Mouse (Mus musculus): ENCODE results near the gene Fgd4.
"Not testable (repeated sequence)": the region's sequence is repeated elsewhere in the genome, so short reads cannot be mapped to it uniquely, and the experiment has no call there.

Fgd4 gene

DNA sequence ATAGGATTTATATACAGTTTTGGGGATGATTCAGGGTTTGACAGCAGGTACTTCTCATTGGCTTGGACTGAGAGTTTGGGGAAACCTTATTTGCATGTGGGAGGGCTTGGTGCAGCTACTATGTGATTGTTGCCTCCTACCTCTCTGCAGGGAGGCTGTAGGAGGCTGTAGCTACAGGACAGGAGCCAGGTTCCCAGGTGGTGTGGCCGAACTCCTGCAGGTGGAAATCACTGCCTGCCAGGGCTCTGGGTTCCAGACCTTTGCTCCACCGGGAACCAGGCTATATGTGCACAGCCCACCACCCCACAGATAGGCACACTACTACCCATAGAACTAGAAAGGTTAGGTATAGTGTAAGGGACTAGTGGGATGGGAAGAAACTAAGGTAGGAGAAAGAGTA is 61.0 kb downstream of the Fgd4 start:
- DNase-seq = not testable (repeated sequence)

DNA sequence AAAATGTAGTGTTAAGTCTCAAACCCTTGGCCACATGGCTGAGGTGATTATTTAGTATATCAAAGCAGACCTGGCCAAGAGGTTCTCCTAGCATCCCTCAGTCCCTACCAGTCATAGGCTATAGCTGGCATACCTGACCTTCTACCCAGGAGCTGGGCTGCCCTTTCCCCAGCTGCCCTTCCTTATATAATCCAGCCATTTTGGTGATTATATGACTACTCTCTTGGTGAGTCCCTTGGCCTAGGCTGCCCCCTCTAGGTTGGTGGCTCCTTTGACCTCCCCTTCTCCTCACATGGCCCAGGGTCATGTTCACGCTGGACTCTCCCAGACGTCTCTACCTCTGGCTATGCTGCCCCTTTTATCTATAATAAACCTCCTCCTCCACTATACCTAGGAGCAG is 65.1 kb downstream of the Fgd4 start:
- DNase-seq = no peak

DNA sequence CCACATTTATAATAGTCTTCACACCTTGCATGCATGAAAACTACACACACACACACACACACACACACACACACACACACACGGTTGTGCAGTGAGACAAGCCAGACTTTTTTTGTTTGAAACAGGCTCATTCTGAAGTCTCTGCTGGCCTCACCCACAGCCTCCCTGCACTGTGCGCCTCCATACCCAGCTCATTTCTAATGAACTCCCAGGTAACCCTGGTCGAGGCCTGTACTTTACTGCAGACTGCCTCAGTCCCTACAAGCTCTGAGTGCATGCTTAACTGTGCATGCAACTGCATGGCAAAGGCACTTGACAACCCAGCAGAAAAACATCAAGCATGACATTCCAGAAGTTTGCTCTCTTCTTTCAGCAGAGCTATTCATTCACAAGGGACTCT is 72.3 kb downstream of the Fgd4 start:
- no peak for DNase-seq

DNA sequence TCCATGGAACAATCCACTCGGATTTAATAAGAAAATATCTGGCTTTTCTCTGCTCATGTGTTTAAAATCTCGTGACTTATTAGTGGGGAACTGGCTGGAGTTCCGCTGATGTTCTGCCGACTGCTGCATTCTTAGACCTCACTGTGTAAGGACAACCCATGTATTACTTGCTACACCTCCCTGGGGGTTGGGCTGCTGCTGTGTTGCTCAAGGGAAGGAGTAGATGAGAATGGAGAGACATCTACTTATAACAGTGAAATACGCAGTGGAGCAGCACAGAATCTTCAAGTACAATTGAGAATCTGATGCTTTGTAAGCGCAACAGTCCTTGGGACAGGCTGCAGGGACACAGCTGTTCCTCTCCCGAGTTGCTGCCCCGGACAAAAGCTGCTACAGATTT is 73.1 kb downstream of the Fgd4 start:
- DNase-seq = no peak

DNA sequence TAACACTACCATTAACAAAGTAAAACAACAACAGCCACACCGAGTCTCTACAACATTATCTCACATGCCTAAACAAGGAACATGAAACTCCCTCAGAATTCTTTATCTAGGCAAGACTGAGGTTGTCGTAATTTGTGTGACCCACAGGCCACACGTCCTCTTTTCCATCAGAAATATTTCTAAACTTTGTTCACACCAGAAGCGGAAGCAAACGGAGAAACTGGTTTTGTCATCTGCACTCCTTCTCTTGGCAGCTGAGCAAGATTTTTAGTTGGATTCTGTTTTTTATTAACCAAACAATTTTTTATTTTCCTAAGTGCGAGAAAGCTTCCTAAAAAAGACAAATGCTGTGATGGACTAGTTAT is 73.6 kb downstream of the Fgd4 start:
- no peak for DNase-seq

DNA sequence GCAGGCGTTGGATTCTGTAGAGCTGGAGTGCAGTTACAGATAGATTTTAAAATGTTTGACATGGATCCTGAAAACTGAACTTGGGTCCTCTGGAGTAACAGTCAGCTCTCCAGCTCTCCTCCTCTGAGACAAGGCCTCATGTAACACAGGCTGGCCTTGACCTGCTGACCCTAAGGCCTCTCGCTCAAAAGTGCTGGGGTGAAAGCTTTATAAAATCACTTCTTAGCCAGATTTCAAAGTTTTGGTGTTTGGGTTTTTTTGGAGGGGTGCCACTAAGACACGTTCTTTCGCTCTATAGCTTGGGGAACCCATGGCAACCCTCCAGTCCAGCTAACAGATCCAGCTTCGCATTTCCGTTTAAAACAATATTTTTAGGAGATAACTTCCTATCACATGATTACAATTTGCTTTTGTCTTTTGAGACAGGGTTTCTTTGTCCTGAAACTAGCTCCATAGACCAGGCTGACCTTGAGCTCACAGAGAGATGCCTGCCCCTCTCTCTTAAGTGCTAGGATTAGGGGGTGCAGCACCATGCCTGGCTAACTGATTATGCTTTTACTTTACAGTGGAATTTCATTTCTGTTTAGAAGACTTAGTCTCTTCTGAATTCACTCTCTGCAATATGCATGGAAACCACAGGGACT is 74.1 kb downstream of the Fgd4 start:
- no peak for DNase-seq

DNA sequence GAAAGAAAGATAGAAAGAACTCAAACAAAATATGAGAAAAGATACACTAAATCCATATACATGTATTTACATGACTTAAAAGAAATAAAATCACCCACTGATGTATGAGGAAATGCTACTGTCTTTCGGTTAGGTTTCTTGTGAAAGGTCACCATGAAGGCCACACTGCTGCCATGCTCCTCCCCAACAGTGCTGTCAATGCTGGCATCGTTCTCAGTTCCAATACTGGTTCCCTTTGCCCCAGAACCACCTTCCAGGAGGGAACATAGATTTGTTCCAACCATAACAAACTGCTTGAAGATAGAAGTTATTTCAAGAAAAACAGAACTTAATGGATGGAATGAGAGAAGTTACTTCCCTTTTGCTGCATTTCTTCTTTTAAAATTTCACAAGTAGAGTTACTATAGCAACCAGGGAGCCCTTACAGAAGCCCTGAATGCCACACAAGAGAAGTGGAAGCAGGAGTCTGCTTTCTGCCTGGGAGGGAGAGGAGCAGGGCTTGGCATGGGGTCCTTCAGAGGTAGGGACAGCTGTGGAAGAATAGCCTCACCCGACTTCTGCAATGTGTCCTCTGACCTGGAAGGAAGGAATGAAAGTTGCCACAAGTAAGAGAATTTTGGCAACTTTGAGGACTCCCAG is 75.0 kb downstream of the Fgd4 start:
- DNase-seq = no peak

DNA sequence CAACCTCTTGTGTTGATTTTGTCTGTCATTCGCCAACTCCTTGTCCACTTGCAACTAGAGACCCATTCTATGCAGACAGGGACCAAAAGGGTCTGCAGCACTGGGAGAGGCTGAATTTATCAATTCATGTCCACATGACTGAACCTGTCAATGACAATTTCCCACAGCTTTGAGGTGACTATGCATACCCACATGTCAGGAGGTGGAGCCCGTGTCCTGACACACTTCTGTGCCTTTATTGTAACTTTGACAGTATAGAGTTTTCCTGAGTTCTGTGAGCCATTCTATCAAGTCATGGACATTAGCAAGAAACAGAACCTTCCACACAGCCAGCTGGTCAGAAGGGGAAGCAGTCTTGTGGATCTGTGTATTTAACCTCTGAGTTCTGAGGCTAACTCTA is 76.7 kb downstream of the Fgd4 start:
- DNase-seq = no peak

DNA sequence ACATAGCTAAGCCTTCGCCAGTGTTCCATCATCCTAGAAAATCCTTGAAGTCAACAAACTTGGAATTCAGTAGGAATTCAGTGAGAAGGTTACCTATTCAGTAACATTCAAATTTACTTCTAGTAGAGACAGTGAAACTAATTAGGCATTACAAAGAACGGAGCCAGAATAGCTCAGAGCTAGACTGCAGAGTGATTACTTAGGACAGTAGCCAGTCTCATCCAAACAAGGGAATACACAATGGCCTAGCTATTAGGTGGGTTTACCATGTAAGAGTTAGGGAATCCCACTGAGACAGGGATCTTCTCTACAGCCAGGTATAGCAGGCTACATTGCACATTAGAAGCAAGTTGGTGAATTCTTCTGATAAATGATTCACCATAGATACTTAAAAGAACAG is 77.5 kb downstream of the Fgd4 start:
- not testable (repeated sequence) for DNase-seq

DNA sequence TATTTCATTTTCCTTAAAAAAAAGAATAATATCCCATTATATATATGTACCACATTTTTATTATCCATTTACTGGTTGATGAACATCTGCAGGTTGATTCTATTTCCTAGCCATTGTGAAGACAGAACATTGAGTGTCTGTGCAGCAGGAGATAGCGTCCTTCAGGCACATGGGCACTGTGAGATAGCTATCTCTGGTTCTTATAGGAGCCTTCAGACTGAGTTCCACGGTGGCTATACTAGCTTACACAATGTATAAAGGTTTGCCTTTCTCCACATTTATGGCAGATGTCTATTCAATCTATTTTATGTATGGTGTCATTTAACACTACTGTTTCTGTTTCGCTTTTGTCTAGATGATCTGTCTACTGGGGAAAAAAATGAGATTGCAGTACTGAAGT is 98.9 kb downstream of the Fgd4 start:
- no peak for DNase-seq

DNA sequence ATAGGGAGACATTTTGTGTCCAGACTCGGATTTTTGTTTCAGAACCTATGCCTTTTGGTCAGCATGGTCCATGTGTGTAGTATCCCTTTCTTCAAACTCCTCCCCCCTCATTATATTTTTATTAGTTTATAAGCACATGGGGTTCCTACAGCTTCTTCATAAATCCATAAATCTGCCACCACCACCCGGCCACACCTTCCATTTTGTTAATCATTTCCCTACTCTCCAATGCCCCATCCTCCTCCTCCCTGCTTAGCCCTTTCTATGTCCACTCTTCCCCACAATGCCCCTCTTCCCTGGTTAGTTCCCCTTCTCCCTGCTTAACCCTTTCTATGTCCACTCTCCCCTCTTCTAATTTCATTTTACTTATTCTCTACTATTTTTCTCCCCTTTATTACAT is 99.4 kb downstream of the Fgd4 start:
- no peak for DNase-seq

DNA sequence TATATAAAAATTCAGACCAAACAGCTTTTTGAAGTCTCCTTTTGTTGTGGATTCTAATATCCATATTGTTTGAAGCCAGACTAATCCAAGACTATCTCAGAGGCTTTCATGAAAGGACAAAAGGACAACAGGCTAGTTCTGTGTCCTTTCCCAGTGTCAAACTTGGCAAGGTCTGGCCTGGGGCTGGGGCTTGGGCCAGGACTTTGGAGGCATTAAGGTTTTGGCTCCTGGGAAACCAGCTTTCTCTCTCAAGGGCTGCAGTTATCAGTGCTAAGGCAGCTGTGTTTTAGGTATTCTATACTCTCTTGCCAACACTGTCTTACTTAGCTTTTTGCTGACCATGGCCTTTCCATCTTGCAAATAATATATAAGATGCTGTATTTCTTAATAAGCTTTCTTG is 101.6 kb downstream of the Fgd4 start:
- no peak for DNase-seq

DNA sequence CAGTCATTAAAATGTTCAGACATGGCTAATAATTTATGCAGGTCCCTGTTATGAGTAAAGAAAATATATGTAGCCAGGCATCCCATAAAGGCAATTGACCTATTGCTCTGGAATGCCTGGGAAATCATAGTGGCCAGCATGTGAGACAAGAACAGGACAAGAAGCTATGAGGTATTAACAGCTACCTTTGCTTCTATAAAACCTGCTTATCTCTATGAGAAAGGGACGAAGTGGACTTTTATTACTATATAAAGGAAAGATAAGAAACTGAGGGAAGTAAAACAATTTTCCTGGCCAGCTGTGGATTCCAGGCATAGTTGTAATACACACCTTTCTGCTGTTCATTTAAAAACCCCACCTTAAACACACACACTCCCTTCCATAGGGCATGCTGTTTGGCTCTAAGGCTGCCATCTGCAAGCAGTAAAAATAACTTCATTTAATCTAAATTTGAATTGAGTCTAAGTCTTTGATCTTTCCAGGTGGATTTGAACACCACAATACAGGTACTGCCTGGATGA is 114.8 kb downstream of the Fgd4 start:
- DNase-seq = no peak

DNA sequence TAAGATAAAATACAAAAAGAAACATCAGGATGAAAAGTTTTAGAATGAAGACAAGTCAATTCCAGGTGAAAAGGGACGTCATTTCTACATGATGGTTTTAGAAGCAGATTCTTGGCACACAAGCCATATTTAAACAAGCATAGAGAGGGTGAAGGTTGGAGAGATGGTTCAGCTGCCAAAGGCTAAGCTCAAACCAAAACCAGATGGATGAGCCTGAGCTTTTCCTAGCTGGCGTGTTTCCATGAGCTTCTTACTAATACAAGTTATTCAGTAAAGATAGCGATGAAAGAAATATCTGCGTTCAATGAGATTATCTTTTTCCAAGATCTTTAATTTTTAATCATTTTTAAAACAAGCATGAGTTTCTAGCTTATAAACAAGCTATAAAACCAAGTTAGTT is 115.7 kb downstream of the Fgd4 start:
- no peak for DNase-seq

DNA sequence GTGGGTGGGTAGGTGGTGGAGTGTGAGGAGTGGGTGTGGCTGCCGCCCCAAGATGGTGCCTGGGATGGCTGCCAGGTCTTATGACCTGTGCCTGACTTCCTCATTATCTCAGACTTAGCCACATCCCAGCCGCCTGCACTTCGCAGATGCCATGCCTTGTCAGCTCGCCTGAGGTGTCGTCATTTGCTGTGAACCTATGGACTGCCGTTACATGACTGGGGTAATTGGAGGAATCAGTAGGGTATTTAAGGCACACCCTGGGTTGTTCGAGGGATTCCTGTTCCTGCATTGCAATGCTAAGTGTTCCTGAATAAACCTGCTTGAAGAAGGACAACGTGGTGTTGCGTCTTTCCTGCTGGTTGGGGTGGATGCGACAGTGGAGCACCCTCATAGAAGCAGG is 126.9 kb downstream of the Fgd4 start:
- not testable (repeated sequence) for DNase-seq

DNA sequence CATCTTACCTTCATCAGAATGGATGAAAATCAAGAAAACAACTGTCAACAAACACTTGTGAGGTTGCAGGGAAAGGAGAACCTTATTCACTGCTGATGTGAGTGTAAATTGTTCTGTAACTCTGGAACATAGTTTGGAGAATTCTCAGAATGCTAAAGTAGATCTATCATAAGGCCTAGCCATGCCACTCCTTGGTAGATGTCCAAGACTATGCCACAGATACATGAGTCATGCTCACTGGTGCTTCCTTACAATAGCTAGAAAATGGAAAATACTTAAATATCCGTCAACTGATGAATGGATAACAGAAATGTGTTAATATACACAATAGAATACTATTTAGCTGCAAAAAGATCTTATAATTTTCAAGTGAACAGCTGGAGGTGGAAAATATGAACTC is 150.3 kb downstream of the Fgd4 start:
- DNase-seq = no peak

DNA sequence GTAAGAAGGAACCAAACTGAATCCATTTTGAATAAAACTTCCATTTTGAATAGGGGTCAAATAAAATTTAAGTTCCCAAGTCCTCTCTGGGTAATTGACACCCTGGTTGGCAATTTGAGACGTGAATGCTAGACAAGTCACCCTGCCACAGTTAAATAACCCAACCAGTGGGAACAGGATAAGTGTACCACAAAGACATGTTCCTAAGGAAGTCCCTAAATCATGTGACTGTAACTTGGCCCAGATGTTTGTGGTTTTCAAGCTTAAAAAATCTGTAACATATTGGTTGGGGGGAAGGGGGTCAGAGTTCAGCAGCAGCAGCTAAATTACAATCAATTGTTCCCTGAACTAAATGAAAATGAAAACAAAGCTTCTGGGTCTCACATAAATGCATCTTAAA is 161.9 kb downstream of the Fgd4 start:
- no peak for DNase-seq

DNA sequence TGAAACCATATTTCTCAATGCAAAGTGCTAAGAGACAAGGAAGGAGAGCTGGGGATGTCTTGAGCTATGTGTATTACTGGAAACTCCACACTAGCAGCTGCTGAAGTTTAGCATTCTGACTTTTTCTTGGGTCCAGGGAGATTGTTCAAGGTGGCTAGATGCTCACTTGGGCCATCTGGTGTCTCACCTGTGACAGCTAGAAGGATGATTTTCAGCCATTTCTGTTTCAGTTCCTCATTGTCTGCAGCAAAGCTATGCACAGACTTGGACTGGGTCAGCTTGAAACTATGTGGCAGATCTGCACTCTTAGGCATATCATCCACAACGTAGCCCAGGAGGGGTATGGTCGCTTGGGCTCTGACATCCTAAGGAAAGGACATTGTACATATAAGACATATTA is 177.9 kb downstream of the Fgd4 start:
- DNase-seq = no peak

DNA sequence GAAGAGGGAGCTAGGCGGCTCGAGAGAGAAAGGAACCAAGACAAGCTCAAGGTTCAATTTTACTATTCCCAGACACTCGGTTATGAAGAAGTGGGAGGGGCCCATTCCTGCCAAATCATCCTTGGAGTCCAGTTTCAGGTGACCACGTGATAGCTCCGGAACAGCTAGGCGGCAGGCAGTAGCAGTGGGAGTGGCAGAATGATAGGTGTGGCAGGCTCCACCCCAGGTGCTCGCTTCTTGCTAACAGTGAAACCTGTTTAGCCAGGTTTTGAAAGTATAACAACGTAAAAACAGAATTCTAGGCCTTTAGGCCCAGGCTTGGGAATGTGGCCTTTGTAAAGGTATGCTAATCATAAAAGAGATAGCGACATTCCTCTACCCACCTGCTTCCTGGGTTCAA is 233.1 kb downstream of the Fgd4 start:
- DNase-seq = not testable (repeated sequence)

Measured in thymus, postnatal 36 days (tissue).